Mouse (Mus musculus) megakaryocyte, embryonic 14.5 days (primary cell): ENCODE measurements around the gene Tppp.

ENCODE experiments used
- FLI1 ChIP-seq: IDR thresholded peaks from 2 replicates; pipeline ENCODE4 v1.6.1; 2012; ENCODE audit warnings: low read length, inconsistent platforms, mixed read lengths
- GATA1 ChIP-seq: IDR thresholded peaks from 3 replicates; pipeline ENCODE4 v1.6.1; 2012; ENCODE audit warnings: mixed read lengths, low read length, inconsistent platforms, borderline replicate concordance

DNA sequence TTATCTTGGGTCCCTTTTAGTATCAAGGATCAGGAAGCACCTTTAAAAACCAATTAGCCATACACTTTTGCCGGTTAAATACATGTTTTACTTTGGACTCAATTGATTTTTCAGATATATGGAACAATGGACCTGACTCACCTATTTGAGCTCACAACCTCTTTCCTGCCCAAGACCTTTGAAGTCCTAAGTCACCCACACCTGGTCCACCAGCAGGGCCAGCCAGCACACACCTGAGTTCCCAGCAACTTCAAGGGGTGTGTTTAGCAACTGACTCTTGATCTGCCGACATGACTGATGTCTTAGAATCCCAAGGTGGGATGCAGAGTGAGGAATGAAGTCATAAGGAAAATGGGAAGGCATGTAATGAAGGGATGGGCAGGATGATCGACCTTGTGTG, 62.5 kb downstream of the Tppp start:
- TF ChIP-seq GATA1 (no peak), FLI1 (no peak)
